Mouse (Mus musculus) ovary, postnatal 10 days (tissue): ENCODE results near the gene Nap1l2.
"Not testable (repeated sequence)": the region's sequence is repeated elsewhere in the genome, so short reads cannot be mapped to it uniquely, and the experiment has no call there.

ENCODE experiments used
- DNase-seq: peaks from one replicate; pipeline ENCODE4 v3.0.0; 2022; ENCODE audit warnings: low spot score

Nap1l2 gene

GRCm38 (mm10) chrX:103186431-103186786 lies at the start of gene Nap1l2:
Nap1l2 (minus strand) TSS chrX:103186640.
- DNase-seq, result no peak

- DNase-seq, result no peak
Observed at GRCm38 (mm10) chrX:103215251-103215650, 28.8 kb upstream of the Nap1l2 start.

- DNase-seq, result no peak
Observed at GRCm38 (mm10) chrX:103186829-103187228, 389 bp upstream of the Nap1l2 start.

GRCm38 (mm10) chrX:103185781-103186430 lies 534 bp downstream of the Nap1l2 start:
- DNase-seq, result no peak

- DNase-seq, result no peak
Observed at GRCm38 (mm10) chrX:103183536-103183935, 2.9 kb downstream of the Nap1l2 start.

- DNase-seq, result no peak
Observed at GRCm38 (mm10) chrX:103179771-103180558, 6.5 kb downstream of the Nap1l2 start.

GRCm38 (mm10) chrX:103164948-103165605 lies 21.4 kb downstream of the Nap1l2 start:
- not testable (repeated sequence) for DNase-seq

GRCm38 (mm10) chrX:103156134-103156533 lies 30.3 kb downstream of the Nap1l2 start:
- DNase-seq, result no peak

GRCm38 (mm10) chrX:103138549-103138948 lies 47.9 kb downstream of the Nap1l2 start:
- DNase-seq, result no peak
